Mouse (Mus musculus) stomach, postnatal 0 days (tissue): ENCODE measurements at regions not wholly inside any gene's neighbourhood (a gene's known extent, or its start where the extent isn't known, plus 50 kb on each side); places are given as distances from the start of the nearest gene placed in this dataset.

Experiments used
- CTCF ChIP-seq: IDR thresholded peaks from 2 replicates; pipeline ENCODE4 v1.5.1; 2016; ENCODE audit warnings: antibody characterized with exemption, low read depth, mild to moderate bottlenecking, moderate library complexity
- EP300 ChIP-seq: optimal IDR thresholded peaks from 2 replicates; pipeline ENCODE3; 2016; ENCODE audit warnings: antibody characterized with exemption

DNA sequence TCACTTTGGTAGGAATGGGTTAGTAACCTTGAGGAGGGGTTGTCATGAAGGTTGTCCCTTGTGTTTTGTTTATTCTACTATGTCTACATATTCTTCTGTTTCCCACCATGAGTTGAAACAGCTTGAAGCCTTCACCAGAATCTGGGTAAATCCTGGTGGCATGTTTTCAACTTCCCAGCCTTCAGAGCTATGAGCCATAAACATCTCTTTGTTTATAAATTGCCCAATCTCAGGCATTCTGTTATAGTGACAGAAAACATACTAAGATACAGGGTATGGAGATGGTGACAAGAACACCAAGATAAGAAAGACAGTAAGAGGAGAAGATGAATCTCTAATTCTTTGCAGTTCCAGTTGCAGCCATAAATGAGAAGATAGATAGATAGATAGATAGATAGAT lies 396.5 kb downstream of the Tns1 start:
- TF ChIP-seq CTCF (no peak), EP300 (no peak)
